Mouse (Mus musculus) inflammation-experienced regulatory T-cells, adult 6 months (primary cell): ENCODE data around the gene Inpp5a. TPM values are rescaled to one million over a fixed set of nuclear protein-coding genes. Genes with fewer than 3 reads are reported as not detected.

Experiments
- ATAC-seq: one replicate; pipeline ENCODE4 v1.8.0; 2017
- polyA plus RNA-seq, 3 experiments: library from polyadenylated mRNA; unstranded; fragments of 100-300 nt; shearing (Covaris generic); gene quantifications; one replicate each; pipeline ENCODE4 v1.2.1; 2017

The Inpp5a gene
- polyA plus RNA-seq, 3 experiments from 2014 or later, result 2.5 to 9.3 (median 7.2) TPM

DNA sequence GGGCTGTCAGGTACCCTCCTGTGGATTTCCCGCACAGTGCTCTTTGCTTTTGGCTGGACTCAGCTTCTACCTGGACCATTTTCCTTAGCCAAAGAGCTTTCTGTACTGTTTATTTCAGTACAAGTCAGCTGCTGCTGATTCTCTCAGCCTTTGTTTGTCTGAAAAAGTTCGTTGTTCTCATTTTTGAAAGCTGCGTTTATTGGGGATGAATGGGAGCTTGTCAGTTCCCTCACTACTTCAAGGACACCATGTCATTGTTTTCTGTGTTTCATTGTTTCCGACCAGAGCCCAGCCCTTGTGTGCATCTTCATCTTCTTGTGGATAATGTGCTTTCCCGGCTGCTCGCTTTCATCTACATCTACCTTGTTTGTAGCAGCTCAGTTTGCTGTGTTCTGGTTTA is 90.7 kb downstream of the Inpp5a start:
- no peak for ATAC-seq

DNA sequence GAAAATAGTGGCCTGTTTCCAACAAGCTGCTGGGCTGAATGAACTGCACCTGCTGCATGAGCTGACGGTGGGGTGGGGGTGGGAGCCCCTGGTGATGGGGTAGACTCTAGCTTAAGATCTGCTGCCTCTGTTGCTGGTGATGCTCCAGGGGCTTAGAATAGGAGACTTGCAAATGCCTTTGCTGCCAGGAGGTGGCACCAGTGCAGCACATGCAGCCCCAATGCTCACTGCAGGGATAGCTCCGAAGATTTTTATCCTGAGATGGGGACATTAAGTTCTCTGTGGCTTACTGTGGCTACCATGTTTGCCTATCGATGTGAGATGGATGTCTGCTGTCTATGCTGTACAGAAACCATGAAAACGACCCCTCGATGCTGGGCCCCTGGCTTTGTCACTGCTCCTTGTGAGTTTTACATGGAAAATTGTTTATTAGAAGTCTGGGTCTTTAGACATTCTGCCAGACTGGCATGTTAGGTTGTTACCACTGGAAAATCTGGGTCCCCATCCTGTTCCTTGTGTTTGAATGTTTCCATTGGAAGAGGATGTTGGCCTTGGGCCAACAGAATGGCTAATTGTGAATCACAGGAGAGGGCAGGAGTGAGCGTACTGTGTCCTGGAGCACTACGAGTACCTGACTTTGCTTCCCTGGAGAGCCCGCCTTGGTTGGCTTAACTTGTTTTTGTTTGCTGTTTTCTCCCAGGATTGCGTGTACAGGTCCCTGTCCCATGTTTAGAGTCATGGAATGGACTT is 95.5 kb downstream of the Inpp5a start:
- ATAC-seq, result no peak

DNA sequence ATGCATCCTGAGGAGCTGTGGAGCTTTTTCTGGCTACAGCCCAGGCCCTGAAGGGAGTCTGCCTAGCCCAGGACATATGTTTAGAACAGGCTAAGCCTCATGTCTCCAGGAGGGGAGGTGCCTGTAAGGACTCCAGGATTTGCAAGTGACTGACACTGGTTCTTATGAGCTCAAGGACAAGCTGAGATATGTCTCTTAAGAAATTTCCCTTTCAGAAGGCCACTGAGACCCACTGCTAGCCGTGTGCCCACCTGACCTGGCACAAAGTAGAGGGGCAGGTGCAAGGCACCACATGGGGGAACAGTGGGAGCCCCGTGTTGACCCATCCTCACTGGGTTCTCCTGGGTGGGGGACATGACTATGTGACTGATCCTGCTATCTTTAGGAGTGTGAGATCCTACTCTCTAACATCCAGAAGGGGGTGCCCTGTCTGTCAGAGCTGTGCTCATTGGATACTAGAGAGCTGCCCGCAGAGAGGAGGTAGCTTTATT is 100.9 kb downstream of the Inpp5a start:
- no peak for ATAC-seq

DNA sequence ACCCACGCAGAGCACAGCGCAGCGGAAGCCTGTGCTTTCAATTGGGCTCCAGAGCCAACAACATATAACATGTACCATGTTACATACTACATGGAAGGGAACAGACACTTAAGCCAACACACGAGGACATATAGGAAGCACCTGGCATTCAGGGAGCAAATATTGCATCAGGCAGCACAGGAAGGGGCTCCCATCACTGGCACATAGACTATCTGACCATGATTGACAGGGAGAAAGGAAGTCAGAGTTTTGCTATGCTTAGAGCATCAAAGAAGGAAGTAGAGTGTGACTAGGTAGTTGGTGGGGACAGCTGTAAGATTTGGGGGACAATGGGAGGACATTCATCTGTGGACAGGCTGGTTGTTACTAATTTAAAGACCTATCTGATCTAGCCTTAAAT is 103.4 kb downstream of the Inpp5a start:
- ATAC-seq, result no peak

DNA sequence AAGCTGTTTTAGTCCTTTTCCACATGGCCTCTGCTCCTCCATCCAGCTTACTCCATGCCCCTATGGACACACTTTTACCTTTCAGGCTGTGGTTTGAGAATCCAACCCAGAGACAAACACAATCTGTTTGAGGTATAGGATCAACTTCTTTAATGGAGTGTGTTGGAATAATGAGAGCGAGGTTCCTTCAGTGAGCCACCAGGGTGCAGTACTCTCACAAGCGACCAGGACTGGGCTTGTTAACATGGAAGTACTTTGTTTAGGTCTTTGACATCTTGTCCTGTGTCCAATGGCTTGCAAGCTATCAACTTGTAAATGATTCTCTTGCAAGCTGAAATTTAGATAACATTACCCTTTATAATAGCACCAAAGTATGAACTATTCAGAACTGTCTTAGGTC is 104.0 kb downstream of the Inpp5a start:
- no peak for ATAC-seq

DNA sequence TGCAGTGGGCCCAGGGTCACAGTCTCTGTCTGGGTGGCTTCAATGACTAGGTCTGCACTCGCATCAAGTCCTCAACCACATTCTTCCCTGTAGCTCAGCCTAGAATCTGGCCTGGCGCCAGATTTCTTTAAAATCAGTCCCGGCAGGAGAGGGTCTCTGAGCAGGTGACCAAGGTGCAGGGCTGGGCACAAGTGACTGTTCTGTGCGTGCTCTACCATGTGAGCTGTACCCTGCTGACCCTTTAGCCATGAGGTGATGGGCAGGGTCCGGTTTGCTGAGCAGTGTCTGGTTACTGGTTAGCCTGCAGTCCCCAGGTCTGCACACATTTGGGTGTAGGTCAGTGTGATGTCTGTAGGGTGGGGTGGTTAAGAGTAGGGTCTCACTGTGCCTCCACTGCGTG is 106.9 kb downstream of the Inpp5a start:
- ATAC-seq, result no peak

DNA sequence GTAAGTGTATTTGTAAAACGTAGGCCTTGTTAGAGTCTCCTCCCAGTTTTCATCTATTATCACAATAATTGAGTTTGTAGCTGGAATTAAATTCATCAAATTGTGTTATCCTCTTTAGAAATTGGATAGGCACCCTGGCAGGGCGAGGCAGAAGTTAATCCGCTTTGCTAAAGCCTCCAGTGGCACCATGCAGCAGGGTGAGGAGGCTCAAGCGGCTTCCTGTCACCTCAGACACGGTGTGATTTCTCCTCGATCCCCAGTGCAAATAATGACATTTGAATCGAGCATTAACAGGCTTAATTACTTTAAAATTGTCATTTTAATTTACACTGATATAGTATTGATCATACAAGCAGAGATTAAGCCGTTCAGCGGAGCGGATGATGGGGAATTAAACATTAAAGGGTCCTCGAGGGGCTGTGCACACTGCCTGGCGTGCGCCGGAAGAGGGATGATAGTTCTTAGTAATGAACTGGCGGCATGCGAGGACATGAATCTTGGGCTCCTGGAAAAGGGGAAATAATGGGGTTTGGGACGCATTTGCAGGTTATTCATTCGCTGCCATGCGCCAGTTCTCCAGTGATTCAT is 109.2 kb downstream of the Inpp5a start:
- ATAC-seq, result no peak

DNA sequence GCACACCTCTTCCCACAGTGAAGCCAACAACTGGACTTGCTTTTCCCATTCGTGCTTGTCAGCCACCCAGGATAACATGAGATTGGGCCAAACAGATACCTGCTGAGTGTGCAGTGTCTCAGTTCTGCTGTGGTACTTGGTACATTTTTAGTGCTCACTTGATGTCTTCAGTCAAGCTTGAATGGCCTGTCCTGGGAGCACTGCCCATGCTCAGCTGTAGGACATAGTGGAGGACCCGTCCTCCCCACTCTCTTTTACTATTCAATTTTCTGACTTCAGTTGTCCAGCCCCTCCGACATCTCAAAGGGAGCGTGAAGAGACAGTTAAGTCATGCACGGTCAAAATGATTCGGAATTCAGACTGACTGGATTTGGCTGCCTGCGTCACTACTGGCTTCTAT is 115.2 kb downstream of the Inpp5a start:
- ATAC-seq, result no peak

DNA sequence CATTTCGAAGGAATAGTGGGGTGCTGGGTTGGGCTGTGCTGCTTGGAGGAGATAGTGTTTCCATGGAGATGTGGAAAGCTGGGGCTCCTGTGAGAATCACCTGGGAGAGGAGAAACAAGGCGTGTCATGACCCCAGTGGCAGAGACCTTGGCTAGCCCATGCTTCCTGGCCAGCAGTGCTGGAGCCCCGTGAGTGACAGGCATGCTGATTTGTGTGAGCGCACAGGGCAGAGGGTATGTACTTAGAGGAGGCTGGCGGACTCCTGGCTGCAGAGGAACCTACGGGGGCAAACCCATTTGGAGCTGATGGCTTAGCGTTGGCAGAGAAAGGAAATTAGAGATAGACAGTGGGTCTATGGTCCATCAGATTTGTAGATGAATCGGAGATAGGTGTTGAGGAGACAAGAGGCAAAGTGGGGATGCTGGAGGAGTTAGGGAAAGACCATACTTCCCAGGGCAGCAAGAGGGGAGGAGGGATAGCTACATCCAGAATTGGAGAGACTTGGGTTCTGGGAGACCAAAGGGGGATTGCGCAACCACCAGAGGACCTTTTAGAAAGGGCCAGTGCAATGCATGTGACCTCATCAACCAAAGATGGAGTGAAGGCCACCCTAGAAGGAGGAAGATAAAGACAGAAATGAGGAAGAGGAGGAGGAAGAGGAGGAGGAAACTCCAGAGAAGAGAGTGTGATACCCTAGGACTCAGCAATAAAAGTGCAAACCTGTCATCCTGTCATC is 117.9 kb downstream of the Inpp5a start:
- ATAC-seq, result no peak

DNA sequence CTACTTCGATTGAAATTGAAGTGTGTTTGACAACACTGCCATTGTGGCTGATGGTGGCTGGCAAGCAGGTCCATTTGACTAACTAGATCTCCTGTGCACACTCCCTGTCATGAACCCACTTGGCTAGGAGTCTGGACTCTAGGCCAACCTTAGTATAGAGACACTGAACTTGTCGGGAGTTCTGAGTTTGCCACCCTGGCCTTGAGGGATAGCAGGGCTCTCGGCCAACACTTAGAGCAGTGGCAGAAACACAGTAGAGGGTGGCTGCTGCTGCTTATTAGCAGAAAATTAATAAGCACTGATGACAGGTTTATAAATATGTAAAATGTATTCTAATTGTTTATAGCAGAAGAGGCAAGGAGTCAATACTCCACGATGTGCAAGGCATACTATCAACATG is 120.0 kb downstream of the Inpp5a start:
- ATAC-seq, result no peak

DNA sequence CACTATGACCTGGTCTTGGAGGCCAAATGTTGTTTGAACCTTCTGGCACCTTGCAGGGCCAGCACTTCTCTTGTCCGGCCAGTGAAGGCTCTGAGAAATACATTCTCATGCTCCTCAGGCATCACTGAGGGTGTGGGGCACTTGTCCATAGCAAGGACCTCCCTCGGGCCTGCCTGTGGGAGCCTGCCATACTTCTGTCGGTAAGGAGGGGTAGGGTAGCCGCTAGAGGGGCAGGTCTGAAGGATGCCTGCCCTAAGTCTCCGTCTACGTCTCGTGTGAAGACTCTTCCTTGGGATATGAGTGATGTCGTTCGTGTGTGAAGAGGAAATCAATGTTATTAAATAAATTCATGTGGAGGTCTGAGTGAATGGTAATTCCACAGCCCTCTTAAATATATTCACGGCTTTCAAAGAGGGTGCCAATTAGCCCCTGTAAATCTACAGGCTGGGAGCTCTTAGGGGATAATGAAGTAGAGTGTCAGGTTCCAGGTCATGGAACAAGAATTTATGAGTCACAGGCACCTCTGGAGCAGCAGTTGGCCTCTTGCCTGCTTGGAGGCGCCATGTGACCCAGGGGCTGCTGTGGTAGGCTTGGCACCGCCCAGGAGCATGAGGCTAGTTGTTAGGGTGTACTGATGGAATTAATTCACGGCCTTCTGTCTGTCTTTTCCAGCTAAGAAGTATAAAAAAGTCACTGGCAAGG is 127.2 kb downstream of the Inpp5a start:
- no peak for ATAC-seq

DNA sequence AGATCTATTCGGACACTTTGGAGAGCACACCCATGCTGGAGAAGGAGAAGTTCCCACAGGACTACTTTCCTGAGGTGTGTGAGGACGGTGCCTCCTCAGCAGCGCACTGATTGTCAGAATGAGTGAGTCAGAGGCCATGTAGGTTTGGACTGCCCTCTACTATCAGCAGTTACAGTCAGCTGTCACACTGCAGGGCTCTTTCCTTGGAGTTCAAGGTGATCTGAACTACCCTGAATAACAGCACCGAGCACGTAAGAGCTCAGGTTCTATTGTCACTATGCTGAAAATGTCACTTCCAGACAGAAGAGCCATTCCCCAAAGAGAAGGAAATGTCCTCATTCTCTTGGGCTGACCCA is 127.7 kb downstream of the Inpp5a start:
- ATAC-seq, result no peak

DNA sequence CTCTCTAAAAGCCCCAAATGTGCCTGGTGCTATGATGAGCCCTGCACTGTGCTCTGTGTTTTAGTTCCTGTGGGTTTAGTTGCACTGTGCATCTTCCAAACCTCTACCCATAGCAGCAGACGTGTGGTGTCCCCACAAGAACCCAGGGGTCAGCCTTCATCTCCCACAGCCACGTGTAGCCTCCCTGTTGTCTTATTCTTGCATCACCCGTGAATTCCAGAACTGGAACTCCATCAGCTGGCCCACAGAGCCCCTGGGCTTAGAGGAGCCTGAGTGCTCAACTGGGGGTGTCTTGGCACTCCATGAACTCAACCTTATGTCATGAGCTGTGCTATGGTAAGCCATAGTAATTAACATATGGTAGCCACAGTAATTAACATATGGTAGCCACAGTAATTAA is 129.4 kb downstream of the Inpp5a start:
- no peak for ATAC-seq

DNA sequence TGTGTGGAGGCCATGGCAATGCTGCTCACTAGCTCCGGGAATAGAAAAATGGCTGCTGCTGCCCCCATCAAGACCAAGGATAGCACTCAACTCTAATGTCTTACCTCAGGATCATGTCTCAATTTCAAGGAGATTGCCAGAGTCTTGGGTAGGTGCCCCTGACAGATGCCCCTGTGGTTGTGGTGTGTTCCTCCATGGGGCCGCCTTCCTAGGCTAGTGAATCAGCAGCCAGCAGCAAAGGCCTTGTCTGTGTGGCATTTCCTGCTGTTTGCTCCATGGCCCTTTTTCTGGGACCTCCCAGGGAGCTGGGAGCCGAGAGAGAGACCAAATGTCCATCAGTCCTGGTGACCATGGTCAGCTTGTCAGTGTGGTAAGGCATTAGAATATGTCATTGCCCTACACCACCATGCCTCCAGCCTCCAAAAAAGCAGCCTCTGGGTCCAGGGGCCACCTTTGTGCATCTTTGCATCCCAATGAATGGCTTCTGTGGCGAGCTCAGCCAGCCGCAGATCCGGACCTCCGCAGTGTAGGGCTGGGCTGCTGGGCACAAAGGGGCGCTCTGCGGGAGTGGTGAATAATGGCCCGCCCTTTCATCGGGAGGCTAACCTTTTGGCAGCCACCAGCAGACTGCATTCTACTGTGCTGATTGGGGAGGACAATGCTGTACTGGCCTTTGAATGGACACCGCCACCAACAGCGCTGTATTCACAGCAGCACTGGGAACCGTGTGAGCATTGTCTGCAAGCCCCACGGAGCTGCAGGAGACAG is 139.6 kb downstream of the Inpp5a start:
- ATAC-seq, result no peak

DNA sequence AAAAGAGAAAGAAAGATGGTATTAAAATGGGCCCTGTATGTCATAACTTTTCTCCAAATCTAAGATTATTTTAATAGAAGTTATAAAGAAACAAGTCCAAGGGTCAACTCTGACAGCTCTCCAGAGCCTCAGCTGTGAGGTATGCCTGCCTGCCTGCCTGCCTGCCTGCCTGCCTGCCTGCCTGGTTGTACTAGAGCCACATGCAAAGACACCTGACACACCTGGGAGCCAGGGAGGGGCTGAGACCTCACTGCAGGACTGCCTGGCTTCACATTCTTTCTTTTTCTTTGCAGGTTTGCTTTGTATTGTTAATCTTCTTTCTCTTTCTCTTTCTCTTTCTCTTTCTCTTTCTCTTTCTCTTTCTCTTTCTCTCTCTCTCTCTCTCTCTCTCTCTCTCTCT is 140.3 kb downstream of the Inpp5a start:
- ATAC-seq, result no peak

DNA sequence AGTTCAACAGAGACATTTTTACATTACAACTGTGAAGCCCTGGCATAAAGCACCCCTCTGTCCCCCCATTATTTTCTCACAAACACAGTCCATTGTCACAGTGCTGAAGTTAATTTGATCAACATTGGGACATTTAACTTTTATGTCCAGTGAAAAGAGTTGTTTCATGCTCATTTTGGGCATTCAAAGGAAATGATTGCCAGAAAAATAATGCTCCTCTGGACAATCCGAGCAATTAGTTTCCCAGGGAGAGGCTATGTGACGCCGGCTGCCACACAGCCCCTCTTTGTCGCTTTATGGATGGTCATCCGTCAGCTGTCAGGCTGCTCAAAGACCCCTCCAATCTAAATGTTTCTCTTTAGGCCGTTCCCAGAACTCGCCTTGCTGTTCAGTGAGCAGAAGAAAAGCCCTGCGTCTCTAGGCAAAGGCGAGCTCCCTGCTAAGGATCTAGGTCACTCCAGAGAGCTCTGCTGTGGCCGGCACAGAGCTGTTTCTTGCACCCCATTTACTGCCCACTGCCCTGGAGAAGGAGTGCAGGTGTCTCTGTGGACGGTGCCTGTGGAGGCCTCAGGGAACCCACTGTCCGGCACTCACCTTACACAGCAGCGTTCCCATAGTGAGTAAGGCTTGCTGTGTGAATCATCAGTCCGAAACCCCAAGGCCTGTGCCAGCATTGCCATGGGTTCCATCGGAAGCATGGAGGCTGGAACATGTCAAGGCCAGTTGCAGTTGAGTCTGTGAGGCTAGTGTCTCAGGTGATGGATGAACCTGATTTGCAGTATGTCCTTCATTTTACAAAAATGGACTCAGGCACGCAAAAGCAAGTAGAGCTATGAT is 141.9 kb downstream of the Inpp5a start:
- ATAC-seq, result no peak

DNA sequence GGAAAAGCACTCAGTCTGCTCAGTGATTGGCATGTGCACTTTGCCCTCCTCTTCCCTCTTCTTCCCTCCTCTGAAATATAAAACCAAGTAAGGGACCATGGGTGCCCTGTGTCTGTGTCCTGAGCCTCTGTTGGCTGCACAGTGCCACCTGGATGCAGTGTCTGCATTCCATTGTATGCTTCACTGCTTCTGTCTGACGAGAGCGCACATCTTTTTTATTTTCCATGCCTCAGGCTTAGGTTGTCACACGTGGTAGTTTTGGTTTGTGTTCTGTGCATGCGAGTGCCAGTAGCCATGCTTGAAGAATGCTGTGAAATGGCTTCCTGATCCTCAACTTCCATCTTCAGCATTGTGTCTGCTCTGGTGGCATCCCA is 142.5 kb downstream of the Inpp5a start:
- no peak for ATAC-seq

DNA sequence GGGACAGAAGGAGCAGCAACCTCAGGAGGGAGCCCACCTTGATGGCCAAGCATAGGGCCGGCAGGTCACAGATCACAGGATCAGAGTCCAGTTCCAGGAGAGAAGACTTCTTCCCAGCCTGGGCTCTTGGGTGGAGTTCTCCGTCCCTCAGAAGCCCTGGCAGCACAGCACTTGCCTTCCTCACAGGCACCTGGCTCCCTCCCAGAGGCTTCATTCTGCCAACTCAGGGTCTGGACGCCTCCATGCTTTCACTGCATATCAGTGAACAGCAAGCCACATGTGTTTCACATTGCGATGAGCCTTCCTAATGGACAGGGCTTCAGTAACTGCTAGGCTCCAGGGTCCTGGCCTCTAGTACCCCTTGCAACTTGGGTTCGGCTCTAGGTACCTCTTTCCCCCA is 147.4 kb downstream of the Inpp5a start:
- no peak for ATAC-seq

DNA sequence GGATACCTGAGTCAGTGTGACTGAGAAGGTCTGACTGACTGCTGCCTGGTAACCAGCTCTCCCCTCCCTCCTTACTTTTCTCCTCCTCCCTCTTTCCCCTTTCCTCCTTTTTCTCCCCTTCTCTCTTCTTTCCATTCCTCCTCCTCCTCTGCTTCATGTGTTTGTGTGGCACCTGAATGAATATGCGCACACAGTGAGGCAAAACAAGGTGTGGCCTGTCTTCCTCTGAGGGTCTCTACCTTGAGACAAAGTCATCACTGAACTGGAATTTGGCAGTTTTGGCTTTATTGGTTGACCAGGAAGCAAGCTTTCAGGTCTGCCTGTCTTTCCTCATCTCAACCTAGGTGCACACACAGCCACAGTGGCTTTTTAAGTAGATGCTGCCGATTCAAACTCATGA is 147.9 kb downstream of the Inpp5a start:
- ATAC-seq, result no peak

DNA sequence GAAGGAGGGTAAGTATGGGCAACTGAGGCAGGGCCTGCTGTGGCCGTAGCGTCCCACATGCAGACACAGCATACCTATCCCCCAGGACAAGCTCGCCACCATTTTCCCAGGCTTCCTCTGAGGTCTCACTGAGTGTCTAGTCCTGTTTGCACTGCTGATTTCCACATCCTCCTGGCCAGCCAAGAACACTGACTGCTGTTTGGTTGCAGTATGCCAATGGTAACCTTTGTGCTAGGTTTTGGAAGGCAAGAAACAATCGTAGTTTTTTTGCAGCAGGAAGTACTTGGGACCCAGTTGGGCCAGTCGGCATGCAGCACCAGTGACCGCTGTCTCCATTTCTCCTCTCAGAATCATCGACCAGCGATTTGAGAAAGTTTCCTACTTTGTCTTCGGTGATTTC is 148.9 kb downstream of the Inpp5a start:
- no peak for ATAC-seq

DNA sequence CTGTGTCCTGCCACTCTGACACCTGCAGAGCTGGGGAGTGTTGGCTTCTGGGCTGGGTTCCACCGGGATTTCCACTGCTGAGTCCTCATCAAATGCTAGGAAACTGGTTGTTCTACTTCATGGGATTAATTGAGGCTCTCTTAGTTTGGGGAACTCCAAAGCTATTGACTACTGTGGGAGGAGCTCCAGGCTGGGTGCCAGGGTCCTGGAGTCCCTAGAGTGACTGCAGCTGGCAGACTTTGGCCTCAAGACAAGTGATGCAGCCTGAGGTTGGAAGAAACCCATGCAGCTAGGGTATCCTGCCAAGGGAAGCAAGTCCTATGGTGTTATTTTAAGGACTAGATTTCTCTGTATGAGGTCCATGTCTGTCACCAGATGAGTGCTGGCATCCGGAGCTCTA is 149.6 kb downstream of the Inpp5a start:
- ATAC-seq, result no peak

DNA sequence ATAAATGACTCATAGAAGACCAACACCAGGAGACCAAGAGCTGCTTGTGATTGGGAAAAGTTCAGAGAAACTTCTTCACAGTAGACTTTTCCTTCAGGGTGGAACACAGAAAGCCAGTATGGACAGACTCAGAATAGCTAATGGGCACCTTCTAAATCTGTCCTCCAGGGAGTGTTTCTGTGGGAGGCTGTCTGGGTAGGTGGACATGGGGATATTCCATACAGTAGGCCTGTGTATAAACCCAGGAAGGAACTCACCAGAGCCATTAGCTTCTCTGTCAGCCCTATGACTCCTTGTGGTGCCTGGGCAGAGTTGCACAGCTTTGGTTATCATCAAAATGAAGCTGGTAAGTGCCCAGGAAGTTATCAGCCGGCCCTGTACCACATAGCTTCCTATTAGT is 151.7 kb downstream of the Inpp5a start:
- ATAC-seq, result no peak
